Mouse (Mus musculus) neural tube, embryonic 15.5 days (tissue): ENCODE measurements around the gene Bbc3. TPM values are rescaled to one million over a fixed set of nuclear protein-coding genes. Genes with fewer than 3 reads are reported as not detected.
A peak's percentile ranks its signal among the peaks of the same experiment; 100 is the strongest.

Source experiments
- ATAC-seq: fragments of 200-750 bp; cut with Nextera tagmentation; 2 replicates; pipeline ENCODE4 v1.8.0; 2017; ENCODE audit warnings: mild to moderate bottlenecking, moderate TSS enrichment, moderate library complexity; ENCODE audit not compliant: low FRiP score
- H3K27ac ChIP-seq: fragments of 300-500 bp; sonication (generic); replicated peaks from 2 replicates; pipeline ENCODE4 v1.5.1; 2015; ENCODE audit warnings: mild to moderate bottlenecking, inconsistent platforms
- H3K27me3 ChIP-seq: fragments of 300-500 bp; sonication (generic); replicated peaks from 2 replicates; pipeline ENCODE4 v1.6.1; 2015; ENCODE audit warnings: inconsistent platforms
- H3K36me3 ChIP-seq: fragments of 300-500 bp; sonication (generic); 2 replicates; pipeline ENCODE4 v1.6.1; 2015; ENCODE audit warnings: inconsistent platforms
- H3K4me1 ChIP-seq: fragments of 300-500 bp; sonication (generic); 2 replicates; pipeline ENCODE4 v1.6.1; 2015; ENCODE audit warnings: inconsistent platforms
- H3K4me2 ChIP-seq: fragments of 300-500 bp; sonication (generic); 2 replicates; pipeline ENCODE4 v1.6.1; 2015; ENCODE audit warnings: inconsistent platforms, mild to moderate bottlenecking, moderate library complexity
- H3K4me3 ChIP-seq: fragments of 300-500 bp; sonication (generic); replicated peaks from 2 replicates; pipeline ENCODE4 v1.5.1; 2015; ENCODE audit warnings: mild to moderate bottlenecking, inconsistent platforms
- H3K9ac ChIP-seq: fragments of 300-500 bp; sonication (generic); replicated peaks from 2 replicates; pipeline ENCODE4 v1.6.1; 2015; ENCODE audit warnings: mild to moderate bottlenecking, inconsistent platforms
- H3K9me3 ChIP-seq: fragments of 300-500 bp; sonication (generic); replicated peaks from 2 replicates; pipeline ENCODE4 v1.6.1; 2016; ENCODE audit warnings: inconsistent platforms
- WGBS: fragments of 180-500 bp; shearing (Covaris S2); methylation state at CpG from one replicate; pipeline ENCODE4 v1.1.7; 2015; ENCODE audit warnings: mixed read lengths; 5-methylcytosine and 5-hydroxymethylcytosine counted together
- polyA plus RNA-seq: library from polyadenylated mRNA; unstranded; fragments of >200 nt; fragmentation: Nextera tagmentation; extraction: Ambion mirVana; gene quantifications from 2 replicates; pipeline ENCODE4 v1.2.1, GENCODE M21; 2015

The Bbc3 gene
- polyA plus RNA-seq, 1 experiment from 2014 or later, result 27.5 TPM

DNA sequence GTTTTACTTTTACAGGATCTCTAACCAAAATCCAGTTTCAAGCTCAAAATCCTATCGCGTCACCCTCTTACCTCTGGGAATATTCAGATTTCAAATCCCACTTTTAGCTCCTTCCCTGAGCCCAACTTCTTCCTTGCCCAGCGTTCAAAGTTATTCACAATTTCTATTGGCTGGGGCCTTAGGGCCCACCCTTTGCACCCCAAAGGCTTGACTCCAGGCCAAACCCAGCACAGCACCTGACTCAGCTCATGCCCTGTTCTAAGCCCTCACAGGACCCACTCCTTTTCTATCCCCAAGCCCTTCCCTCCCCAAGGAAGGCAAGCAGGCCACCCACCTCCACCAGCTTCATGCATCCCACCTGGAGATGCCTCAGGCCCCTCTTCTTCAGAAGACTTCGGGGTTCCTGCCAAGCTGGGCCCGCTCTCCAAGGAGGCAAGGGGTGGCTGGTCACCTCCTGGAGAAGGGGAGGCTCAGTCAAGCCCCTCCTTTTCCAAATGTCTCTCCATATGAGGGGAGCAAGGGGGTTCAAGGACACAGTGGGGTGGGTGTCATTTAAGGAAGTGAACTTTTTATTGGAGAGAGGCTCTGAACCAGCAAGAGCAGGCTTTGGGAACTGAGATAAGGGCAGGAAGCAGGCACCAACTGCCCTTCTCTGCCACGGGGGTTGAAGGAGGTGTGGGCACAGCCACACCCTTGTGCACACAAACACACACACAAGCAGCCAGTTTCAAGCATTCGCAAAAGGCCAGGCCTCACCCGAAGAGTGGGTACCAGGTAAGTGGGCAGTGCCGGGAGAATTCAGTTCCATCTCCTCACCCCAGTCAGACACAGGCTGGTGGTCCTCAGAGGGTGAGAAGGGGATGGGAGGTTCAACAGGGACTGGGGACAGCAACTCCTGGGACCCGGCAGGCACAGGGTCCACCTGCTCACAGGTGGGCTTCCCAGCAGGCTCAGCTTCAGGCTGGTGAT lies 33.0 kb upstream of the Bbc3 start:
- Histone ChIP-seq H3K27me3 (no peaks in the 10 kb centered on the region), H3K36me3 (peaks cover 44% of the 10 kb centered on the region), H3K4me3 (no peak overlapping the region), H3K9me3 (no peaks in the 10 kb centered on the region), H3K4me2 (no peak overlapping the region), H3K9ac (no peak overlapping the region; the same call in 1 of the 2 replicates), H3K27ac (no peak overlapping the region), H3K4me1 (peaks cover 42% of the 10 kb centered on the region)
- WGBS, result 86% methylated on average over 10 of the region's 10 CpGs
- no peak for ATAC-seq

DNA sequence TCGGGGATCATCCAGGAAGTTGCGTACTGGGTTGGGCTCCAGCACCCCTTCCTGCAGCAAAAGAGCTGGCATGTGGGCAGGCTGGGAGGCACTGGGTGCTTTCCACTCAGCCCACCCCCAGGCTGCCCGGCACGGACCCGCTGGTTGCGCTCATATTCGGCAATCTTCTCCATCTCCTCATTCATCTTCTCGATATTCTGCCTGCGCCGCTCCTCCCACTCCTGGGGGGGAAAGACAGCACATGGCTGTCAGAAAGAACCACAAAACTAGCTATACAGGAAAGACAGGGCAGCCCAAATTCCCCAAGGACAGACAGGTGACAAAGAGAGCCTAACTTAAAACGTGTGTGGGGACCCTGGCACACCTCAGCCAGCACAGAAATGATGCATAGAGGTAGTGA lies 27.5 kb upstream of the Bbc3 start:
- Histone ChIP-seq H3K36me3 (peaks cover 70% of the 10 kb centered on the region), H3K27ac (no peak overlapping the region), H3K9me3 (no peaks in the 10 kb centered on the region), H3K4me1 (peaks cover 13% of the 10 kb centered on the region), H3K4me3 (no peak overlapping the region), H3K4me2 (no peak overlapping the region), H3K9ac (no peak overlapping the region), H3K27me3 (no peaks in the 10 kb centered on the region)
- ATAC-seq, result no peak
- WGBS, result 91% methylated on average over 11 of the region's 11 CpGs

DNA sequence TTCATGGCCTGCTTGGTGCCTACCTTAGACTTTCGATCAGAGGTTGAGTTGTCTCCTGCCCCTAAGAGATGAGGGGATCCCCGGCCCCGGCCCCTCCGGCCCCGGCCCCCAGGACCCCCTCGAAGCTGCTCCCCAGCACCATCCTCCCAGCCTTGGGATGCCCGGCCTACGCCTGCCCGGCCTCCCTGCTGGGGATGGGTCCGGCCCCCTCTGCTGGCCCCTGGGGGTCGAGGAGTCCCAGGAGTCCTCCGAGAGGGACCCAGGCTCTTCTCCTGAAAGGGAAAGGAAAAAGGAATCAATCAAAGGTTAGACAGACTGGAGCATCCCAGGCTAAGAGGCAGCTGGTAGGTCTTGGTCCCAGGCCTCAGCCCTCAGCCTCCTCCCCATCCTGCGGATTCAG lies 25.9 kb upstream of the Bbc3 start:
- Histone ChIP-seq H3K9me3 (no peaks in the 10 kb centered on the region), H3K4me1 (peaks cover 16% of the 10 kb centered on the region), H3K27ac (no peak overlapping the region), H3K36me3 (peaks cover 54% of the 10 kb centered on the region), H3K4me3 (no peak overlapping the region), H3K9ac (no peak overlapping the region), H3K4me2 (no peak overlapping the region), H3K27me3 (no peaks in the 10 kb centered on the region)
- no peak for ATAC-seq
- WGBS, result 91% methylated on average over 13 of the region's 13 CpGs

DNA sequence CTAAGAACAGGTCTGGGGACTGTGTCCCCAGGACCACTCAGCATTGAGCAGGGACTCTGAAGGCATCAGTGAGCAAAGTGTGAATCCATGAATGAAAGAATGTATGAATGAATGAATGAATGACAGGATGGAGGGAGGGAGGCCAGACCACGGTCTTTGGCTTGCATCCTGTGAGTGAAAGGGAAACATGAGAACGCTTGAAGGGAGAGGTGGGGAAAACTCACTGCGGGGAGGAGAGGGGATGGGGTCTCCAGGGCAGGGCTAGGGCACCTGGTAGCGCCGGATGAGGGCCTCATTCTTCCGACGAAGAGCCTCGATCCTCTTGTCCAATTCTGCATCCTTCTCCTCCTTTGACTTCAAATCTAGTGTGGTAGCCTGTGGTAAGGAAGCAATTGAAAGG lies 24.2 kb upstream of the Bbc3 start:
- no peak overlapping the region for H3K4me3 ChIP-seq
- H3K9ac ChIP-seq, result no peak overlapping the region
- H3K4me1 ChIP-seq, result peaks cover 16% of the 10 kb centered on the region
- H3K9me3 ChIP-seq, result no peaks in the 10 kb centered on the region
- H3K27me3 ChIP-seq, result no peaks in the 10 kb centered on the region
- H3K4me2 ChIP-seq, result no peak overlapping the region
- H3K27ac ChIP-seq, result no peak overlapping the region
- H3K36me3 ChIP-seq, result peaks cover 39% of the 10 kb centered on the region
- WGBS, result 92% methylated on average over 8 of the region's 8 CpGs
- ATAC-seq, result no peak

DNA sequence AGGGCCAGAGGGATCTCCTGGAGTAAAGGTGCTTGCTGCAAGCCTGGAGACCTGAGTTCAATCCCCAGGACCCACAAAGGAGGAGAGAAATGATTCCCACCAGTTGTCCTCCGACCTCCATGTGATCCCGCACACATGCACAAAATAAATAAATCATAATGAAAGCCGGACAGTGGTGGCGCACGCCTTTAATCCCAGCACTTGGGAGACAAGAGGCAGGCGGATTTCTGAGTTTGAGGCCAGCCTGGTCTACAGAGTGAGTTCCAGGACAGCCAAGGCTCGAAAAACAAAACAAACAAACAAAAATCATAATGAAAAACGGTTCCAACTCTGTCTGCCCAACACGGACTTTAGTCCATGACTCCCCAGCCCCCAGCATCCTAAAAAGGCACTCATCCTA lies 23.3 kb upstream of the Bbc3 start:
- H3K4me3 ChIP-seq, result peak overlapping the region; percentile 66; the same call in 1 of the 2 replicates
- H3K36me3 ChIP-seq, result peaks cover 36% of the 10 kb centered on the region
- 78% methylated on average over 9 of the region's 9 CpGs for WGBS
- peak overlapping the region; percentile 62 for H3K4me2 ChIP-seq
- H3K4me1 ChIP-seq, result peaks cover 16% of the 10 kb centered on the region
- H3K9me3 ChIP-seq, result no peaks in the 10 kb centered on the region
- no peak for ATAC-seq
- H3K9ac ChIP-seq, result no peak overlapping the region
- H3K27me3 ChIP-seq, result no peaks in the 10 kb centered on the region
- H3K27ac ChIP-seq, result peak overlapping the region; percentile 97; the same call in 1 of the 2 replicates

DNA sequence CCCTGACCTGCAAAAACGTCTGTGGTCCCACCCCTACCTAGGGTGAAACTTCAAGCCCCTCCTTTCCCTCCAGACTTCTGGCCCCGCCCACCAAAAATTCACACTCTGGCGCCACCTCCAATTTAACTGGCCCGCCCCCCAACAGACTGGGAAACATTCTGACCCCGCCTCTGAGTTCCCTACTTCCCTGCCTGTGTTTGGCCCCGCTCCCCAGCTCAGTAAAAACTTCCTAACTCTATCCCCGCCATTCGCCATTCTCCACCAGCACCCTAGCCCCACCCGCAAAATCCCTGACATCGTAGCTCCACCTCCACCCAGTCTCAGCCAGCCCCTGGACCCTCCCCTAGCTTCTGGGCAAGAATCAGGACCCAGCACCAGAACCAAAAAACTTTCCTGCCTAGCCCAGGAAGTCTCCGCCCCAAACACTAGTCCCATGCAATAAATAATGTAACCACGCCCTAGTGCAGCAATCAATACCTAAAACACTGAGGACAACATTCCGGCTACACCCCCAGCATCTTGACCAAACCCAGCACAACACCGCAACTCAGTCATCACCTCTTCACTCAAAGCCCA lies 22.7 kb upstream of the Bbc3 start:
- H3K4me1 ChIP-seq, result peaks cover 16% of the 10 kb centered on the region

DNA sequence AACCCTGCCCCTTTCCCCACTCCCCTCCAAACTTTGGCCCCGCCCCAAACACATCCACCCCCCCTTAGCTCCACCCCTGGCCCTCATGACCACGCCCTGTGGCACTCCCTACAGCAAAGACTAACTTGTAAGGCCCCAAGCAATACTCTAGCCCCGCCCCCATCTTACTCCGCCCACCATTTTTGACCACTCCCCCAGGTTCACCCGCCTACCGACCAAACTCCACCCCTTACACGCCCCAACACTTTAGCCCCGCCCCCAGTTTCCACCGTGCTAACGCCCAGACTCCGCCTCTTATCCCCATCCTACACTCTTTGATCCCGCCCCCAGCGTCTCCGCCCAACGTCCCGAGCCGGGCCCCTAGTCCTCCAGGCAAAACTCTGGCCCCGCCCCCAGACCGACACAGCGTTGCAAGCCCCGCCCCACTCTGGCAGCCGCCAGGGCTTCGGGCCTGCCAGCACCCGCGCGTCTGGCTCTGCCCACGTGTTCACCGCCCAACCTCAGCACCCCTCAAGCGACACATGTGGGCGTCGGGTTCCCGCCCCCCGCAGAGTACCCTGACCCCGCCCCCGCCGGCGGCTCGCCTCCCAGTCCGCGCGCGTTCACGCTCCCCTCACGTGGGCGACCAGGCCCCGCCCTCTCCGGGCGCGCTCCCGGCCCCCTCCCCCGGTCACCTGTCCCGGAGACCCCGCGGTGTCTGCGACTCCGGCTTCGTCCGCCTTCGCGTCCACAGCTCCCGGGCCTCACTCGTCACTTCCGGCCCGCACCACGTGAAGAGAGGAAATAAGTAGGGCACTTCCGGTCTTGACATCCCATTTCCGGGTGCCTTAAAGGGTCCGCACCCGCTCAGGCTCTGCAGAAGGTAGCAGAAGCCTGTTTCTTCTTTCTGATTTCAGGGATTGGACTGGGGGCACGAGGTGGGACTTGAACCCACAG lies 21.9 kb upstream of the Bbc3 start, which contains the start of gene Ccdc9:
TSS of gene Ccdc9 (minus strand) at position 770 of the 936 bp plus-strand sequence.
- peak within 1 kb of the TSS; percentile 66 for H3K4me3 ChIP-seq
- H3K9ac ChIP-seq, result peak within 1 kb of the TSS; percentile 58
- H3K36me3 ChIP-seq, result peaks cover 23% of the 10 kb centered on the region
- 1% methylated on average over 70 of the region's 70 CpGs for WGBS
- peak; percentile 94 for ATAC-seq
- H3K4me2 ChIP-seq, result peak within 1 kb of the TSS; percentile 62
- no peaks in the 10 kb centered on the region for H3K9me3 ChIP-seq
- H3K27ac ChIP-seq, result peak within 1 kb of the TSS; percentile 97
- H3K27me3 ChIP-seq, result no peaks in the 10 kb centered on the region
- H3K4me1 ChIP-seq, result peaks cover 16% of the 10 kb centered on the region

More for the DNA sequence above, 22.7 kb upstream of the Bbc3 start:
- H3K36me3 ChIP-seq, result peaks cover 31% of the 10 kb centered on the region
- no peaks in the 10 kb centered on the region for H3K27me3 ChIP-seq
- no peaks in the 10 kb centered on the region for H3K9me3 ChIP-seq
- H3K4me2 ChIP-seq, result peak overlapping the region; percentile 62
- no peak overlapping the region for H3K9ac ChIP-seq
- peak; percentile 43 for ATAC-seq
- WGBS, result 7% methylated on average over 13 of the region's 14 CpGs
- peak overlapping the region; percentile 66 for H3K4me3 ChIP-seq
- peak overlapping the region; percentile 97 for H3K27ac ChIP-seq

DNA sequence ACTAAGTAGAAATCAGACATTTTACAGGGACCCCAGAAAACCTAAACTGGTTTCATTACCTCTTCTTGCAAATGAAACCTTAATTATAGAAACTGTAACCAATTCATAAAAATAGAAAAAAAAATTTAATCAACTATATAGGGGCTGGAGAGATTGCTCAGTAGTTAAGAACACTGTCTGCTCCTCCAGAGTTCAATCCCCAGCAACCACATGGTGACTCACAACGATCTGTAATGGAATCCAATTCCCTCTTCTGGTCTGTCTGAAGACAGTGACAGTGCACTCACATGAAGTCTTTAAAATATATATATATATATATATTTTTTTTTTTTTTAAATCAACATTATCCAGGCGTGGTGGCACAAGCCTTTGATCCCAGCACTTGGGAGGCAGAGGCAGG lies 21.2 kb upstream of the Bbc3 start:
- Histone ChIP-seq H3K27ac (peak overlapping the region; percentile 97), H3K9me3 (no peaks in the 10 kb centered on the region), H3K36me3 (peaks cover 16% of the 10 kb centered on the region), H3K4me3 (peak overlapping the region; percentile 66), H3K4me1 (peaks cover 16% of the 10 kb centered on the region), H3K9ac (peak overlapping the region; percentile 58), H3K27me3 (no peaks in the 10 kb centered on the region), H3K4me2 (peak overlapping the region; percentile 62)
- 78% methylated on average over 2 of the region's 2 CpGs for WGBS
- ATAC-seq, result no peak

DNA sequence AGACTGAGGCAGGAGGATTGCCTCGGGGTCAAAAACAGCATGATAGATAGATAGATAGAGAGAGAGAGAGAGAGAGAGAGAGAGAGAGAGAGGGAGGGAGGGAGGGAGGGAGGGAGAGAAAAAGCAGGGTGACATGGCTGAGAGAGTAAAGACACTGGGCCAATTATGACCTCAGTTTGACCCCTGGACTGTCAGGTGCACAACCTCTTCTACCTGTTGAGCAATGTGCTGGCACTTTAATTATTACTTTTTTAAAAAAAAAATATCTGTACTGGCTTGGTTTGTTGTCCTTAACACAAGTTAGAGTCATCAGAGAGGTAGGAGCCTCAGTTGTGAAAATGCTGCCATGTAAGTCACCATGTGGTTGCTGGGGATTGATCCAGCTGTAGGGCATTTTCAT lies 20.4 kb upstream of the Bbc3 start:
- 79% methylated on average over 1 of the region's 1 CpGs for WGBS
- Histone ChIP-seq H3K9me3 (no peaks in the 10 kb centered on the region), H3K36me3 (peaks cover 9% of the 10 kb centered on the region; the same call in 1 of the 2 replicates), H3K9ac (no peak overlapping the region), H3K27me3 (no peaks in the 10 kb centered on the region), H3K4me2 (no peak overlapping the region), H3K4me3 (no peak overlapping the region), H3K27ac (no peak overlapping the region), H3K4me1 (peaks cover 16% of the 10 kb centered on the region)
- no peak for ATAC-seq

DNA sequence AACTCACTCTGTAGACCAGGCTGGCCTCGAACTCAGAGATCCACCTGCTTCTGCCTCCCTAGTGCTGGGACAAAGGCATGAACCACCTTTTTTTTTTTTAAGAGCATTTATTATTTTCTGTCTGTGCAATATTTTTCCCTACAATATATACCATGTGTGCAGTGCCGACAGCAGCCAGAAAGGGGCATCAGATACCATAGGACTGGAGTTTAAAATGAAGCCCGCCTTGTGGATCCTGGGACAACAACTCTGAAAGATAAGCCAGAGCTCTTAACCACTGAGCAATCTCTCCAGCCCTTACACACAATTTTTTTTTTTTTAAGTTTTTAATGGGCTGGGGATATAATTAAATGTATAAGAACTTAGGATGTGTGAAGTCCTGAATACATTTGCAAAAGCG lies 13.8 kb upstream of the Bbc3 start:
- no peak overlapping the region for H3K9ac ChIP-seq
- H3K27ac ChIP-seq, result peak overlapping the region; percentile 87; the same call in 1 of the 2 replicates
- H3K27me3 ChIP-seq, result no peaks in the 10 kb centered on the region
- peaks cover 40% of the 10 kb centered on the region for H3K4me1 ChIP-seq
- H3K36me3 ChIP-seq, result no peaks in the 10 kb centered on the region
- ATAC-seq, result no peak
- 31% methylated on average over 4 of the region's 4 CpGs for WGBS
- H3K4me3 ChIP-seq, result peak overlapping the region; percentile 52; the same call in 1 of the 2 replicates
- H3K4me2 ChIP-seq, result peak overlapping the region; percentile 97
- H3K9me3 ChIP-seq, result no peaks in the 10 kb centered on the region

DNA sequence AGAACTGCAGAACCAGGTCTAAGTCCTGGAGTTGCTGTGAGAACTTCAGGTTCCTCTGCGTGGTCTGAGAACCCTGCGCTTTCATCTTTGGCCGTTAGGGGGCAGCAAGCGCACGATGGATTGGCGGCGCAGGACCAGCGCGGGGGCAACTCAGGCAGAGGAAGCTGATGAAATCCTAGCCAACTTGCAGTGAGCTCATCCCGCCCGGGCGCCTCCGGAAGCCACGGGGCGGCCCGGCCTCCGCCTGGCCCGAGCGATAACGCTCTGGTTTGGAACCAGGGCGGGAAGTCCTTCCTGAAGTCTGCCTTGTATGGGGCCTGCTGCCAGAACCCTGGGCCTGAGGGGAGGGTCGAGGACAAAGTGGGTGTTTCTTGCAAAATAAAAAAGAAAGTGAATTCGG lies 13.4 kb upstream of the Bbc3 start:
- WGBS, result 0% methylated on average over 23 of the region's 23 CpGs
- ATAC-seq, result peak; percentile 52
- peak overlapping the region; percentile 87 for H3K27ac ChIP-seq
- no peaks in the 10 kb centered on the region for H3K27me3 ChIP-seq
- peak overlapping the region; percentile 97 for H3K4me2 ChIP-seq
- H3K4me1 ChIP-seq, result peaks cover 43% of the 10 kb centered on the region
- H3K36me3 ChIP-seq, result no peaks in the 10 kb centered on the region
- peak overlapping the region; percentile 50 for H3K9ac ChIP-seq
- H3K9me3 ChIP-seq, result no peaks in the 10 kb centered on the region
- peak overlapping the region; percentile 52 for H3K4me3 ChIP-seq
